Mouse (Mus musculus) bone marrow macrophage, adult 2 months (primary cell): ENCODE measurements around the gene Pard6a.

Source experiments
- CTCF ChIP-seq: IDR thresholded peaks from 2 replicates; pipeline ENCODE4 v1.5.1; 2012; ENCODE audit warnings: low read depth, mild to moderate bottlenecking, low read length, moderate library complexity
- POLR2A ChIP-seq: IDR thresholded peaks from 2 replicates; pipeline ENCODE4 v1.6.1; 2012; ENCODE audit warnings: mild to moderate bottlenecking, low read depth, low read length, borderline replicate concordance

- TF ChIP-seq CTCF, result no peak
- no peak for TF ChIP-seq POLR2A
These were observed 11.5 kb upstream of the Pard6a start for GRCm38 (mm10) chr8:105689256-105689982.
